Mouse (Mus musculus) c-Kit-positive CD71-positive TER-119-negative erythroid progenitor cells, embryonic 14.5 days (primary cell): Measurements from ENCODE around the gene Slc26a9.
A peak's percentile ranks its signal among the peaks of the same experiment; 100 is the strongest.

Experiments
- DNase-seq: peaks from one replicate; pipeline ENCODE4 v3.0.0-alpha.2; 2013; ENCODE audit warnings: low read depth

The Slc26a9 gene

DNA sequence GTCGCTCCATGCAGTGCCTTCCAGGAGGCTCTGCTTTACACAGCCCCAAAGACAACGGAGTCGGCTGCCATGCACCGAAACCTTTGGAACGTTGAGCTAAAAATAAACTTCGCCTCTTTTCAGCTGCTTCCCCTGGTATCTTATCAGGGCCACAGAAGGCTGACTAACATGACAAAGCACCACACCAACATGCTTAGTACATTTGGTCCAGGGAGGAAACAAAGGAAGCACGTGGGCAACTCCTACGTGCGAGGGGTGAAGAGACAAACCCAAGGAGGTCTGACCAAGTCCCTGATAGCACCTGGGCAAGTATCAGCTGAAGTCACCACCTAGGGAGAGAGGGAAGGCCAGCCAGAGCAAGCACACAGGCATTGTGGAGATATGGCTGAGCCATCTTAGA, 7.3 kb upstream of the Slc26a9 start:
- DNase-seq, result no peak

- DNase-seq, result no peak
Measured at GRCm38 (mm10) chr1:131737269-131737668, 6.6 kb upstream of the Slc26a9 start.

GRCm38 (mm10) chr1:131738760-131739159, 5.1 kb upstream of the Slc26a9 start:
- DNase-seq, result no peak

DNA sequence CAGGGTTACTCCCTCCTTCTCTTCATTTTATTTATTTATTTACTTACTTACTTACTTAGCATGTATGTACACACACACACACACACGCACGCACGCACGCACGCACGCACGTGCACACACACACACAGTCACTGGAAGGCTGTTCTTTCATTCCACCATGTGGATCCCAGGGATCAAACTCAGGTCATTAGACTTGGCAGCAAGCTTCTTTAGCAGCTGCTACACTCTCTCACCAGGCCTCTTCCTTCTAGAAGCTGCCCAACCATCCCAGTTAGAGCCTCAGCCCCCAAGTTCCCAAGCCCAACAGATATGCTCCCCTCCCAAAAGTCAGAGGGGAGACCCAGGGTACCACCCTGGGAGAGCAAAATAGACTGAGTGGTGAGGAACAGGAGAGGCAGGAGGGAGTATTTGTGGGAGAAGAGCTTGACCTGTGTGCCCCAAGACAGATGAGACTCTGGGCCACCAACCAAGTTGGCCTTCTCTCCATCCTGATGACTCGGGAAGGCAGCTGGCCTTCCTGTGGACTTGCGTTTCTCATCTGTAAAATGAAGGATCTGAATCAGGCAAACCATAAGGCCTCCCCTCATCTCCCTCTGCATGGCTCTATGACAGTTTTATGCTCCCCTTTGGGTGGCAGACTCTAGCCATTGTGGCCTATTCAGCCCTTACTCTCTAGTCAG, 4.2 kb upstream of the Slc26a9 start:
- DNase-seq, result no peak

GRCm38 (mm10) chr1:131745391-131745790, 1.6 kb downstream of the Slc26a9 start:
- DNase-seq, result no peak

DNA sequence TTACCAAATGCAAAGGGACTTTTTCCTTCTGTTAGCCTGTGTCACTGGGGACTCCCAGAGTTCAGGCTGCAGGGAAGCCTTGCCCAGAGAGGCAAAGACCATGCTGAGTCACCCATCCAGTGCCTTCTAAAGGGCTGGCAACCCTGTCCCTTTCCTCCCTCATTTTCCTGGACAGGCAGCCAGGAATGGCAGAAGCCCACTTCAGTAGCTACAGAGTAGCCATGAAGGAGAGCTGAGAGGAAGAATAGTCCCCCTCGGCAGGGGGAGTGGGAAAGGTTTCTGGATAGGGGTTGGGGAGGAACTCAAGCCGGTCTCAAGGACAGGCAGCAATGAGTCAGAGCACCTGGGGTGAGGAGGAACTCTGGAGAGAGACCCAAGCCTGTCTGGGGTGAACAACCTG, 3.9 kb downstream of the Slc26a9 start:
- DNase-seq, result no peak

GRCm38 (mm10) chr1:131748636-131749035, 4.8 kb downstream of the Slc26a9 start:
- no peak for DNase-seq

- DNase-seq, result no peak
Measured at GRCm38 (mm10) chr1:131749706-131750545, 6.1 kb downstream of the Slc26a9 start.

DNA sequence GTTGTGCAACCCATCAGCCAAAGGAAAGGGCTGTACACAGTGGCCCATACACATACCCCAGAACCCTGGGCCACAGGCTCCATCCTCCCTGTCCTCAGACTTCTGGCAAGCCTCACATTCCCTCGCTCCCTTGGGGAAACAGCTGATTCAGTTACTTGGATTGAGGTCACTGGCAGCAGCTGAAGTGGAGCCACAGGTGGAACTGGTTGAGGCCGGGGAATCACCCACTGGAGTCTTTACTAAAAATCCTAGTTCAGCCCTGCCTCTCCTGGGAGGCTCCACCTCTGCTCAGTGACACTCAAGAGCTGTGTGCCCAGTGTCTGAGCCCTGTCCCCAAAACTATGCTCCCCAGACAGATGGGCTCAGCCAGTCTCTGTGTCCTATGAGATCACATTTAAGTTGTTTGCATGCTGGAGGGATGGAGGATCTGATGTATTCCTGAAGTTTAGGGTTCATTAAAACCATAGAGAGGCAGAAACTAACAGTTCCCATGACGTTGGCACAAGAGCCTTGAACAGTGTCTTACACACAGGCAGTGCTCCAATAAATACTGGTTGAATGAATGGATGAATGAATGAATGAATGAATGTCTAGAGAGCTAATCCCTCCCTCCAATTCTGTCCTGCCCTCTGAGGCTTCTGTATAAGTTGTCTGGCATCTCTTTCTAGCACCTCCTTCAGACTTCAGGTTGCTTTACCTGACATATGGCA, 7.5 kb downstream of the Slc26a9 start:
- no peak for DNase-seq

- DNase-seq, result no peak
Measured at GRCm38 (mm10) chr1:131751891-131752311, 8.1 kb downstream of the Slc26a9 start.

- no peak for DNase-seq
Measured at GRCm38 (mm10) chr1:131754212-131754829, 10.5 kb downstream of the Slc26a9 start.

GRCm38 (mm10) chr1:131754916-131755315, 11.1 kb downstream of the Slc26a9 start:
- no peak for DNase-seq

- DNase-seq, result no peak
Measured at GRCm38 (mm10) chr1:131757211-131757610, 13.4 kb downstream of the Slc26a9 start.

DNA sequence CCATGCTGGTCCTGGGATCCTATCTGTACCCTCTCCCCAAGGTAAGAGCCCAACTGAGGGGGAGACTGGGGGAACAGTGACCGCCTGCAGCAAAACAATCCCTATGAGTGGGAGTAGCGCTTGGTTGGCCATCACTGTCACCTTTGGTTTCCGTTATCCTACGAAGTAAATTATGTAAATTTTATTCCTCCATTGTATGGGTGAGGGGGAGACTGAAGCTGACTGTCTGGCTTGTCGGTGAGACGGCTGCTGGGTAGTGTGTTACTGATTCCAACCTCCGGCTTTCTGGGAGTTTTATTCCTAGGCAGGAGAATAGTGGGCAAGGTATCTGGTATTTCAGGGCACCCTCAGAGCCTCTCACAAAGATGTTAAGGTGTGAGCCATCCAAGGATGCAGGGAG, 15.0 kb downstream of the Slc26a9 start:
- no peak for DNase-seq

GRCm38 (mm10) chr1:131759667-131760427, 16.0 kb downstream of the Slc26a9 start:
- DNase-seq, result no peak

DNA sequence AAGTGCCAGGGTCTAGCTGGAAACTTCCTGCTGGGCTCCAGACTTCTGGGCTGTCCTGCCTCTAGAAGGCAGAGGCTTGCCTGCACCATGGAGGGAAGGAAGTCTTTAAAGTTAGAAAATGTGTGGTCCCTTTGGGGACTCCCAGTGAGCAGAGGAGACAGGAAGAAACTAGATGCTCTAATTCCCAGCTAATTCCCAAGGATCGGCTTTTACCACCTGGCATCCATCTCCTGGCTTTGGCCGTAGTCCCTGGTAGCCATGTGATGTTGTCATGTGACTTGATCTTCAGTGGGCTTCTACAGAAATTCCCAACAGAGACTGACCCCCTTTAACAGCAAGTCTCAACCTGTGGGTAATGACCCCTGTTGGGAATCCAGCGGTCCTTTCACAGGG, 16.6 kb downstream of the Slc26a9 start:
- no peak for DNase-seq

DNA sequence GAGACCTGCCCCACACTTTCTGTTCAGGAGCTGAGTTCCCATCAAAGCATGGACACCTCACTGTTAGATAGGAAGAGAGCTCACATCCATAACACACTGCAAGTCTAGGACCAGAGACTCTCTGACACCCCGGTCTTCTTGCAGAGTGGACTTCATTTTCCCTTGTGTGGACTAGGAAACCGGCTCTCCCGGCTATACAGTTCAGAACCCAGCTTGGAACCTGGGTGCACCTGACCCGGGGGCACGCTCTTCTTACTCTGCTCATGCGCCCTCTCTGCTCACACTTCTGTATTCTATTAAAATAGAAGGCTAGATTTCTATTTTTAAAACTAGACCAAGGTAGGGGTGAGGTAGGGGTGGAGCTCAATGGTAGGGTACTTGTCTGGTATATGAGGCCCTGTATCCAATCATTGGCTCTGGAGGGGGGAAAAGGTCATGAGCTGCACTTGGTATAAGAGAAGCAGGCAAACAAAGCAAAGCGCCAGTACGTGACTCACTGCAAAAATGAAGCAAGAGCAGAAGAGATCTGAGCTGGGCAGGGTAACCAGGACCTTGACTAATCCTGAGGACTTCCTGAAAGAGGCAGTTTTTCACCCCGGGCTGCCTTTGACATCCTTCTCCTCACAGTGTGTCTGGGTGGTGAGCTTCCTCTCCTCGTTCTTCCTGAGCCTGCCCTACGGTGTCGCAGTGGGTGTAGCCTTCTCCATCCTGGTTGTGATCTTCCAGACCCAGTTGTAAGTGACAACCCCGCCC, 17.4 kb downstream of the Slc26a9 start:
- DNase-seq, result no peak

GRCm38 (mm10) chr1:131763683-131764082, 19.9 kb downstream of the Slc26a9 start:
- no peak for DNase-seq

- DNase-seq, result no peak
Measured at GRCm38 (mm10) chr1:131764581-131765338, 20.9 kb downstream of the Slc26a9 start.

GRCm38 (mm10) chr1:131765357-131766001, 21.7 kb downstream of the Slc26a9 start:
- DNase-seq, result peak; percentile 46
